Mouse (Mus musculus): ENCODE data around the gene Nppb. TPM values are rescaled to one million over a fixed set of nuclear protein-coding genes. Genes with fewer than 3 reads are reported as not detected.

Nppb gene
- polyA plus RNA-seq, 1 experiment = not detected

- H3K4me3 ChIP-seq (ENCODE audit: insufficient read depth, low read depth, low read length) = no peak overlapping the region
- no peak for TF ChIP-seq CTCF (conservative IDR thresholded peaks at IDR 0.05; ENCODE audit: insufficient read depth, insufficient read length, low read depth, low read length)
- TF ChIP-seq POLR2A (IDR thresholded peaks at IDR 0.05; ENCODE audit: low read depth, low read length) = no peak
- peak; percentile 81 for DNase-seq
- 61% methylated on average over 3 of the region's 3 CpGs for WGBS
- H3K4me1 ChIP-seq (ENCODE audit: control insufficient read depth, insufficient read depth, low read length) = peaks cover 6% of the 10 kb centered on the region; the same call in 1 of the 2 replicates
- peak overlapping the region; percentile 67 for H3K27ac ChIP-seq (ENCODE audit: insufficient read depth, low read depth, low read length)
- no peaks in the 10 kb centered on the region for H3K27me3 ChIP-seq (replicated peaks; ENCODE audit: control insufficient read depth, insufficient read depth, low read length)
- H3K36me3 ChIP-seq (ENCODE audit: control insufficient read depth, insufficient read depth, low read length) = no peaks in the 10 kb centered on the region; the same call in 1 of the 2 replicates
These were observed 31.4 kb downstream of the Nppb start for GRCm38 (mm10) chr4:148016981-148017380.

GRCm38 (mm10) chr4:148018410-148018809 lies 32.8 kb downstream of the Nppb start:
- Histone ChIP-seq H3K4me3 (ENCODE audit: insufficient read depth, low read depth, low read length) (no peak overlapping the region), H3K27ac (ENCODE audit: insufficient read depth, low read depth, low read length) (no peak overlapping the region), H3K27me3 (replicated peaks; ENCODE audit: control insufficient read depth, insufficient read depth, low read length) (no peaks in the 10 kb centered on the region), H3K4me1 (ENCODE audit: control insufficient read depth, insufficient read depth, low read length) (peaks cover 6% of the 10 kb centered on the region; the same call in 1 of the 2 replicates), H3K36me3 (ENCODE audit: control insufficient read depth, insufficient read depth, low read length) (no peaks in the 10 kb centered on the region; the same call in 1 of the 2 replicates)
- no peak for DNase-seq
- TF ChIP-seq CTCF (conservative IDR thresholded peaks at IDR 0.05; ENCODE audit: insufficient read depth, insufficient read length, low read depth, low read length) (no peak), POLR2A (IDR thresholded peaks at IDR 0.05; ENCODE audit: low read depth, low read length) (no peak)
- 73% methylated on average over 2 of the region's 2 CpGs for WGBS

- H3K27ac ChIP-seq (ENCODE audit: insufficient read depth, low read depth, low read length) = peak overlapping the region; percentile 78
- no peaks in the 10 kb centered on the region; the same call in 1 of the 2 replicates for H3K36me3 ChIP-seq (ENCODE audit: control insufficient read depth, insufficient read depth, low read length)
- WGBS = 68% methylated on average over 3 of the region's 3 CpGs
These were observed 38.4 kb downstream of the Nppb start for GRCm38 (mm10) chr4:148024003-148024402.

GRCm38 (mm10) chr4:148029297-148029696 lies 43.7 kb downstream of the Nppb start:
- no peak for TF ChIP-seq CTCF (conservative IDR thresholded peaks at IDR 0.05; ENCODE audit: insufficient read depth, insufficient read length, low read depth, low read length)
- no peak for TF ChIP-seq POLR2A (IDR thresholded peaks at IDR 0.05; ENCODE audit: low read depth, low read length)
- Histone ChIP-seq H3K4me1 (ENCODE audit: control insufficient read depth, insufficient read depth, low read length) (peaks cover 5% of the 10 kb centered on the region; the same call in 1 of the 2 replicates), H3K27ac (ENCODE audit: insufficient read depth, low read depth, low read length) (peak overlapping the region; percentile 2; the same call in 1 of the 2 replicates), H3K4me3 (ENCODE audit: insufficient read depth, low read depth, low read length) (no peak overlapping the region), H3K27me3 (replicated peaks; ENCODE audit: control insufficient read depth, insufficient read depth, low read length) (no peaks in the 10 kb centered on the region), H3K36me3 (ENCODE audit: control insufficient read depth, insufficient read depth, low read length) (no peaks in the 10 kb centered on the region)
- 63% methylated on average over 7 of the region's 7 CpGs for WGBS
- peak; percentile 72 for DNase-seq

More at GRCm38 (mm10) chr4:148024003-148024402, 38.4 kb downstream of the Nppb start:
- TF ChIP-seq POLR2A (IDR thresholded peaks at IDR 0.05; ENCODE audit: low read depth, low read length) (no peak), CTCF (conservative IDR thresholded peaks at IDR 0.05; ENCODE audit: insufficient read depth, insufficient read length, low read depth, low read length) (no peak)
- peaks cover 7% of the 10 kb centered on the region; the same call in 1 of the 2 replicates for H3K4me1 ChIP-seq (ENCODE audit: control insufficient read depth, insufficient read depth, low read length)
- H3K4me3 ChIP-seq (ENCODE audit: insufficient read depth, low read depth, low read length) = no peak overlapping the region
- H3K27me3 ChIP-seq (replicated peaks; ENCODE audit: control insufficient read depth, insufficient read depth, low read length) = no peaks in the 10 kb centered on the region
- peak; percentile 91 for DNase-seq

- Histone ChIP-seq H3K4me1 (ENCODE audit: control insufficient read depth, insufficient read depth, low read length) (peaks cover 5% of the 10 kb centered on the region; the same call in 1 of the 2 replicates), H3K27me3 (replicated peaks; ENCODE audit: control insufficient read depth, insufficient read depth, low read length) (no peaks in the 10 kb centered on the region), H3K36me3 (ENCODE audit: control insufficient read depth, insufficient read depth, low read length) (no peaks in the 10 kb centered on the region), H3K4me3 (ENCODE audit: insufficient read depth, low read depth, low read length) (no peak overlapping the region), H3K27ac (ENCODE audit: insufficient read depth, low read depth, low read length) (peak overlapping the region; percentile 27; the same call in 1 of the 2 replicates)
- DNase-seq = peak; percentile 88
- WGBS = 43% methylated on average over 5 of the region's 5 CpGs
- TF ChIP-seq CTCF (conservative IDR thresholded peaks at IDR 0.05; ENCODE audit: insufficient read depth, insufficient read length, low read depth, low read length) = no peak
- TF ChIP-seq POLR2A (IDR thresholded peaks at IDR 0.05; ENCODE audit: low read depth, low read length) = no peak
These were observed 44.9 kb downstream of the Nppb start for GRCm38 (mm10) chr4:148030506-148030905.

GRCm38 (mm10) chr4:148033858-148034410 lies 48.3 kb downstream of the Nppb start:
- Histone ChIP-seq H3K27me3 (replicated peaks; ENCODE audit: control insufficient read depth, insufficient read depth, low read length) (no peaks in the 10 kb centered on the region), H3K4me1 (ENCODE audit: control insufficient read depth, insufficient read depth, low read length) (peaks cover 9% of the 10 kb centered on the region), H3K4me3 (ENCODE audit: insufficient read depth, low read depth, low read length) (no peak overlapping the region), H3K36me3 (ENCODE audit: control insufficient read depth, insufficient read depth, low read length) (no peaks in the 10 kb centered on the region), H3K27ac (ENCODE audit: insufficient read depth, low read depth, low read length) (no peak overlapping the region)
- TF ChIP-seq POLR2A (IDR thresholded peaks at IDR 0.05; ENCODE audit: low read depth, low read length) (no peak), CTCF (conservative IDR thresholded peaks at IDR 0.05; ENCODE audit: insufficient read depth, insufficient read length, low read depth, low read length) (no peak)
- no peak for DNase-seq
- WGBS = 90% methylated on average over 7 of the region's 7 CpGs

GRCm38 (mm10) chr4:148035440-148035839 lies 49.9 kb downstream of the Nppb start:
- peaks cover 9% of the 10 kb centered on the region for H3K4me1 ChIP-seq (ENCODE audit: control insufficient read depth, insufficient read depth, low read length)
- no peaks in the 10 kb centered on the region for H3K27me3 ChIP-seq (replicated peaks; ENCODE audit: control insufficient read depth, insufficient read depth, low read length)
- no peak for TF ChIP-seq CTCF (conservative IDR thresholded peaks at IDR 0.05; ENCODE audit: insufficient read depth, insufficient read length, low read depth, low read length)
- TF ChIP-seq POLR2A (IDR thresholded peaks at IDR 0.05; ENCODE audit: low read depth, low read length) = no peak
- no peak overlapping the region for H3K27ac ChIP-seq (ENCODE audit: insufficient read depth, low read depth, low read length)
- no peaks in the 10 kb centered on the region for H3K36me3 ChIP-seq (ENCODE audit: control insufficient read depth, insufficient read depth, low read length)
- 44% methylated on average over 3 of the region's 3 CpGs for WGBS
- peak; percentile 69 for DNase-seq
- no peak overlapping the region for H3K4me3 ChIP-seq (ENCODE audit: insufficient read depth, low read depth, low read length)

Other genes starting within 250 kb of the Nppb start
- 0.30 and 0.70 TPM in 2 replicates for gene Zfp984, start 176.0 kb upstream of the Nppb start, polyA plus RNA-seq (2012; rRNA removed)
- 0.90 and 1.2 TPM in 2 replicates for gene Zfp933, start 137.4 kb upstream of the Nppb start, polyA plus RNA-seq (2012; rRNA removed)
- 27.7 and 35.6 TPM in 2 replicates for gene Miip, start 117.0 kb upstream of the Nppb start, polyA plus RNA-seq (2012; rRNA removed)
- 1.0 and 1.4 TPM in 2 replicates for gene Fv1, start 116.8 kb upstream of the Nppb start, polyA plus RNA-seq (2012; rRNA removed)
- gene Mfn2, start 81.1 kb upstream of the Nppb start, polyA plus RNA-seq (2012; rRNA removed) = 82.8 and 85.5 TPM in 2 replicates
- gene Plod1, start 49.0 kb upstream of the Nppb start, polyA plus RNA-seq (2012; rRNA removed) = 42.1 and 45.9 TPM in 2 replicates
- gene 2510039O18Rik, start 44.9 kb upstream of the Nppb start, polyA plus RNA-seq (2012; rRNA removed) = 62.6 and 82.4 TPM in 2 replicates
- 0.30 and 0.58 TPM in 2 replicates for gene Nppa, start 14.9 kb downstream of the Nppb start, polyA plus RNA-seq (2012; rRNA removed)
- gene Clcn6, start 53.0 kb downstream of the Nppb start, polyA plus RNA-seq (2012; rRNA removed) = 28.8 and 32.3 TPM in 2 replicates
- gene Mthfr, start 53.3 kb downstream of the Nppb start, polyA plus RNA-seq (2012; rRNA removed) = 36.3 and 48.4 TPM in 2 replicates
- 111 and 119 TPM in 2 replicates for gene Agtrap, start 102.2 kb downstream of the Nppb start, polyA plus RNA-seq (2012; rRNA removed)
- 22.8 and 25.5 TPM in 2 replicates for gene Mad2l2, start 144.6 kb downstream of the Nppb start, polyA plus RNA-seq (2012; rRNA removed)
- gene Draxin, start 144.9 kb downstream of the Nppb start, polyA plus RNA-seq (2012; rRNA removed) = 0.03 and 0.11 TPM in 2 replicates
- 58.2 and 63.4 TPM in 2 replicates for gene Fbxo6, start 166.4 kb downstream of the Nppb start, polyA plus RNA-seq (2012; rRNA removed)
- 29.8 and 45.7 TPM in 2 replicates for gene Fbxo44, start 174.7 kb downstream of the Nppb start, polyA plus RNA-seq (2012; rRNA removed)
- 1.5 and 2.3 TPM in 2 replicates for gene Fbxo2, start 174.8 kb downstream of the Nppb start, polyA plus RNA-seq (2012; rRNA removed)

Measured in kidney, adult 2 months (tissue).